Comparison of ENCODE assay signal across 23 mouse cellular contexts in the genomic region with DNA sequence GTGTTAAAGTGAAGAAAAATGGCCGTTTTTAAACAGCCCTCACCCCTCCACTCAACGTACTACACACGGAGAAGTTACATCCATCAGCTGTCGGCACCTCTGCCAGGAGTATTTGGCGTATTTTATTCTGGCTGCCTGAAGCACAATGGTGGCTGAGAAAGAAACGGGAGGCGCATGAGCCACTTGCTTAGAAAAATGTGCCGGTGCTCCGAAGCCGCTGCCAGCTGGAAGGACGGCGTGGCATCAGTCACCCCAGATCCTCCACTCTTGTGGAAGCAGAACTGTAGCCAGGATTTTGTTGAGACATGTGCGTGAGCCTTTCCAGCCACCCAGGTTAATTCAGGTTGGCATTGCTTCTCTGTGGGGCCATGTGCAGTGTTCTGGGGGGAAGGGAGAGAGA.
DNase-seq lines count a peak whose midpoint lies in the region; ATAC-seq lines count a peak whose summit lies in the region.
"Had no signal": no experiment of that assay in that cellular context is flagged by ENCODE, and none has a peak within 500 bp of the region (broad histone marks: within the 10 kb centered on the region; RNA-seq: fewer than 3 reads in every experiment).

No protein-coding gene starts in this region.

- H3K4me2 ChIP-seq in hindbrain, embryonic 14.5 days (replicated peaks): 0 out of 2 replicates have a peak overlapping the region, but pooled peaks have one; percentile 10
- no peak overlapping the region for H3K4me2 ChIP-seq in hindbrain, embryonic 12.5 days (replicated peaks)
- H3K4me2 ChIP-seq: embryonic facial prominence, embryonic 15.5 days; midbrain, embryonic 11.5 days; stomach, embryonic 15.5 days had no signal

- 41% methylated on average over 13 of the region's 13 CpGs for WGBS in hindbrain, embryonic 14.5 days
- WGBS in hindbrain, embryonic 12.5 days: 64% methylated on average over 13 of the region's 13 CpGs

- H3K27ac ChIP-seq in hindbrain, embryonic 14.5 days: 0 out of 2 replicates have a peak overlapping the region, but pooled peaks have one; percentile 21
- H3K27ac ChIP-seq in hindbrain, embryonic 12.5 days: no peak overlapping the region
- H3K27ac ChIP-seq: embryonic facial prominence, embryonic 15.5 days; stomach, embryonic 15.5 days had no signal

- H3K27me3 ChIP-seq in hindbrain, embryonic 14.5 days (ENCODE audit: control insufficient read depth, insufficient read depth, low read length): peaks cover 5% of the 10 kb centered on the region; the same call in 1 of the 2 replicates
- peaks cover 9% of the 10 kb centered on the region; the same call in 1 of the 2 replicates for H3K27me3 ChIP-seq in hindbrain, embryonic 12.5 days

- DNase-seq in cerebellum, postnatal 14 days: peak; percentile 57 to 60
- DNase-seq in hindbrain, embryonic 14.5 days (ENCODE audit: low spot score): no peak
- DNase-seq in right cerebral cortex, postnatal 4 days: peak; percentile 24
- no peak for DNase-seq in right cerebral cortex, adult 2 months (ENCODE audit: low spot score in 2 of 2)
- DNase-seq in spleen, postnatal 4 days (ENCODE audit: low spot score in 2 of 2): no peak
- DNase-seq: adrenal gland, adult 8-10 months; cerebellum, adult 11 months; cerebellum, postnatal 36 days; gastrocnemius, postnatal 36 days; heart, postnatal 10 days; kidney, adult 2 months; kidney, postnatal 25 days; liver; retina, postnatal 1 day had no signal

- H3K36me3 ChIP-seq in hindbrain, embryonic 14.5 days (replicated peaks; ENCODE audit: control insufficient read depth, insufficient read depth): no peaks in the 10 kb centered on the region
- H3K36me3 ChIP-seq in hindbrain, embryonic 12.5 days: no peaks in the 10 kb centered on the region
- H3K36me3 ChIP-seq: embryonic facial prominence, embryonic 15.5 days; stomach, embryonic 15.5 days had no signal

- no peaks in the 10 kb centered on the region for H3K9me3 ChIP-seq in hindbrain, embryonic 14.5 days (ENCODE audit: control insufficient read depth, low read length)
- no peaks in the 10 kb centered on the region for H3K9me3 ChIP-seq in hindbrain, embryonic 12.5 days (replicated peaks)
- H3K9me3 ChIP-seq: embryonic facial prominence, embryonic 15.5 days; stomach, embryonic 15.5 days had no signal

- H3K4me3 ChIP-seq in hindbrain, embryonic 14.5 days (replicated peaks; ENCODE audit: low read length): no peak overlapping the region
- no peak overlapping the region for H3K4me3 ChIP-seq in hindbrain, embryonic 12.5 days
- H3K4me3 ChIP-seq: embryonic facial prominence, embryonic 15.5 days; stomach, embryonic 15.5 days had no signal

- peaks cover 33% of the 10 kb centered on the region for H3K4me1 ChIP-seq in hindbrain, embryonic 14.5 days (replicated peaks; ENCODE audit: control insufficient read depth, insufficient read depth, low read length)
- H3K4me1 ChIP-seq in hindbrain, embryonic 12.5 days: peaks cover 22% of the 10 kb centered on the region
- H3K4me1 ChIP-seq: embryonic facial prominence, embryonic 15.5 days had no signal

- no peak overlapping the region for H3K9ac ChIP-seq in hindbrain, embryonic 14.5 days
- H3K9ac ChIP-seq in hindbrain, embryonic 12.5 days: no peak overlapping the region
- H3K9ac ChIP-seq: embryonic facial prominence, embryonic 15.5 days; stomach, embryonic 15.5 days had no signal

- no peak for ATAC-seq in cerebellum, adult (ENCODE audit: insufficient number of reproducible peaks, low FRiP score, low TSS enrichment)
- no peak for ATAC-seq in hindbrain, embryonic 14.5 days (ENCODE audit: low FRiP score)
- ATAC-seq in hindbrain, embryonic 12.5 days (ENCODE audit: low FRiP score): no peak
- ATAC-seq: CD4-positive, CD25-positive, alpha-beta regulatory T cell, adult 4 months; inflammation-experienced regulatory T-cells, adult 6 months; lung, postnatal 0 days; Patski had no signal

Comparison
In these comparisons a context has a peak if more than half of its experiments do, and no peak if none do; other contexts are left out.
1. DNase-seq: peak in cerebellum, postnatal 14 days (2 of 2) and right cerebral cortex, postnatal 4 days (single experiment); none in hindbrain, embryonic 14.5 days (single experiment), right cerebral cortex, adult 2 months (0 of 2) and spleen, postnatal 4 days (0 of 2).